In genomic region chr11:119670690-119671666, GRCm38 (mm10) we compare ENCODE assay signal across 12 mouse cellular contexts.
DNase-seq lines count a peak whose midpoint lies in the region; ATAC-seq and TF ChIP-seq lines count a peak whose summit lies in the region.
"Had no signal": no experiment of that assay in that cellular context is flagged by ENCODE, and none has a peak within 500 bp of the region (broad histone marks: within the 10 kb centered on the region; RNA-seq: fewer than 3 reads in every experiment).

No protein-coding gene starts in this region.

- no peak overlapping the region for H3K9ac ChIP-seq in intestine, embryonic 16.5 days (ENCODE audit: low read depth, low read length)
- no peak overlapping the region for H3K9ac ChIP-seq in intestine, postnatal 0 days (ENCODE audit: low read depth, low read length)
- H3K9ac ChIP-seq in MEL (ENCODE audit: control insufficient read depth, low read depth, low read length, poor library complexity, severe bottlenecking) = peak overlapping the region; percentile 68
- H3K9ac ChIP-seq: forebrain, embryonic 12.5 days; heart, embryonic 15.5 days; neural tube, embryonic 12.5 days had no signal

- 0 out of 2 replicates have a peak, but pooled peaks cover 5% of the 10 kb centered on the region for H3K36me3 ChIP-seq in intestine, embryonic 16.5 days (ENCODE audit: control insufficient read depth, insufficient read depth, low read length)
- H3K36me3 ChIP-seq in intestine, postnatal 0 days (ENCODE audit: control insufficient read depth, insufficient read depth) = no peaks in the 10 kb centered on the region
- peaks cover 1 to 27% of the 10 kb centered on the region in 2 experiments; a peak in 3 of 4 replicates for H3K36me3 ChIP-seq in MEL (ENCODE audit: control insufficient read depth in 1 of 2, insufficient read depth in 2 of 2, low read length in 2 of 2)
- H3K36me3 ChIP-seq: forebrain, embryonic 12.5 days; heart, embryonic 15.5 days; neural tube, embryonic 12.5 days had no signal

- peaks cover 9% of the 10 kb centered on the region for H3K4me1 ChIP-seq in intestine, embryonic 16.5 days (ENCODE audit: control insufficient read depth, insufficient read depth, low read length)
- no peaks in the 10 kb centered on the region for H3K4me1 ChIP-seq in intestine, postnatal 0 days (replicated peaks; ENCODE audit: control insufficient read depth, insufficient read depth, low read length)
- peaks cover 22 to 28% of the 10 kb centered on the region in 2 experiments for H3K4me1 ChIP-seq in MEL (ENCODE audit: control insufficient read depth in 1 of 2, insufficient read depth in 2 of 2, low read length in 2 of 2)

- no peaks in the 10 kb centered on the region for H3K27me3 ChIP-seq in intestine, embryonic 16.5 days (replicated peaks; ENCODE audit: control insufficient read depth, insufficient read depth, low read length)
- no peaks in the 10 kb centered on the region for H3K27me3 ChIP-seq in intestine, postnatal 0 days (replicated peaks; ENCODE audit: control insufficient read depth, insufficient read depth, low read length)
- no peaks in the 10 kb centered on the region for H3K27me3 ChIP-seq in MEL (ENCODE audit: control insufficient read depth in 1 of 2, insufficient read depth in 2 of 2, low read length in 2 of 2)
- H3K27me3 ChIP-seq: forebrain, embryonic 12.5 days; heart, embryonic 15.5 days; neural tube, embryonic 12.5 days had no signal

- 65% methylated on average over 11 of the region's 11 CpGs for WGBS in intestine, embryonic 16.5 days
- 63% methylated on average over 11 of the region's 11 CpGs for WGBS in intestine, postnatal 0 days

- peak; percentile 48; the same call in 1 of the 2 replicates for ATAC-seq in intestine, embryonic 16.5 days
- ATAC-seq in intestine, postnatal 0 days = no peak

- DNase-seq in MEL (ENCODE audit: low read depth, low spot score) (peak; percentile 95), liver (peak; percentile 80)
- peak; percentile 15 to 57 for DNase-seq in spleen, postnatal 10 days (ENCODE audit: low spot score in 2 of 2)
- no peak for DNase-seq in urinary bladder, postnatal 25 days (ENCODE audit: low spot score)
- no peak for DNase-seq in ovary, postnatal 10 days (ENCODE audit: low spot score)
- no peak for DNase-seq in adrenal gland, postnatal 10 days
- DNase-seq: cerebellum, adult 11-12 months had no signal

- peak in 1 of 2 experiments; percentile 40; a peak in 1 of 4 replicates for TF ChIP-seq POLR2A in MEL (IDR thresholded peaks at IDR 0.05; ENCODE audit: control insufficient read depth in 1 of 2, insufficient read depth in 1 of 2, low read depth in 1 of 2, low read length in 2 of 2, poor library complexity in 1 of 2)

- TF ChIP-seq RAD21 in MEL (IDR thresholded peaks at IDR 0.05; ENCODE audit: low read depth, low read length) = no peak

- H3K4me2 ChIP-seq in intestine, embryonic 16.5 days (ENCODE audit: low read depth, low read length) = no peak overlapping the region
- H3K4me2 ChIP-seq in intestine, postnatal 0 days (replicated peaks; ENCODE audit: low read depth) = no peak overlapping the region
- H3K4me2 ChIP-seq: forebrain, embryonic 12.5 days; heart, embryonic 15.5 days; neural tube, embryonic 12.5 days had no signal

- no peak overlapping the region for H3K27ac ChIP-seq in intestine, embryonic 16.5 days (ENCODE audit: low read length)
- H3K27ac ChIP-seq in intestine, postnatal 0 days (ENCODE audit: low read depth, low read length) = no peak overlapping the region
- peak overlapping the region; percentile 95 for H3K27ac ChIP-seq in MEL (ENCODE audit: control insufficient read depth, low read depth, low read length)
- H3K27ac ChIP-seq: forebrain, embryonic 12.5 days; heart, embryonic 15.5 days; neural tube, embryonic 12.5 days had no signal

- no peaks in the 10 kb centered on the region; the same call in 1 of the 2 replicates for H3K9me3 ChIP-seq in intestine, embryonic 16.5 days (ENCODE audit: control insufficient read depth, low read length)
- no peaks in the 10 kb centered on the region; the same call in 1 of the 2 replicates for H3K9me3 ChIP-seq in intestine, postnatal 0 days (ENCODE audit: control insufficient read depth)
- H3K9me3 ChIP-seq in MEL (replicated peaks; ENCODE audit: insufficient read depth, low read length) = no peaks in the 10 kb centered on the region
- H3K9me3 ChIP-seq: heart, embryonic 15.5 days; neural tube, embryonic 12.5 days had no signal

- peaks cover 33% of the 10 kb centered on the region for H3K79me2 ChIP-seq in MEL (ENCODE audit: control insufficient read depth, insufficient read depth, low read length, poor library complexity)

- TF ChIP-seq EP300 in MEL (IDR thresholded peaks at IDR 0.05; ENCODE audit: low read depth in 1 of 2, low read length in 2 of 2) = peak; percentile 91 to 93

- TF ChIP-seq CTCF in intestine, postnatal 0 days (IDR thresholded peaks at IDR 0.05; ENCODE audit: low read depth) = no peak
- no peak for TF ChIP-seq CTCF in MEL (IDR thresholded peaks at IDR 0.05 in 2 of 3, conservative IDR thresholded peaks at IDR 0.05 in 1 of 3; ENCODE audit: control insufficient read depth in 1 of 3, insufficient read depth in 1 of 3, low read depth in 2 of 3, low read length in 3 of 3, poor library complexity in 1 of 3, severe bottlenecking in 1 of 3)

- no peak overlapping the region for H3K4me3 ChIP-seq in intestine, embryonic 16.5 days (ENCODE audit: low read length)
- no peak overlapping the region for H3K4me3 ChIP-seq in intestine, postnatal 0 days (ENCODE audit: low read depth, low read length)
- peak overlapping the region; percentile 35 to 41 for H3K4me3 ChIP-seq in MEL (ENCODE audit: control insufficient read depth in 1 of 2, insufficient read depth in 1 of 2, low read depth in 2 of 2, low read length in 2 of 2)
- H3K4me3 ChIP-seq: forebrain, embryonic 12.5 days; heart, embryonic 15.5 days; neural tube, embryonic 12.5 days had no signal

TF ChIP-seq in MEL, 35 proteins besides CTCF, POLR2A, EP300 and RAD21 (continues in another document):
- TF ChIP-seq ZNF384 (IDR thresholded peaks at IDR 0.05; ENCODE audit: low read depth, low read length) (0 out of 2 replicates have a peak, but pooled peaks have one; percentile 23), MYC (IDR thresholded peaks at IDR 0.05; ENCODE audit: low read depth, low read length) (peak; percentile 83; the same call in 1 of the 2 replicates), HCFC1 (IDR thresholded peaks at IDR 0.05; ENCODE audit: low read depth, low read length) (0 out of 2 replicates have a peak, but pooled peaks have one; percentile 13), RCOR1 (IDR thresholded peaks at IDR 0.05; ENCODE audit: low read depth, low read length) (peak; percentile 90), ELF1 (IDR thresholded peaks at IDR 0.05; ENCODE audit: low read depth, low read length) (peak; percentile 43), POLR2AphosphoS2 (IDR thresholded peaks at IDR 0.05; ENCODE audit: low read length) (no peak), BHLHE40 (IDR thresholded peaks at IDR 0.05; ENCODE audit: borderline replicate concordance, low read depth, low read length) (no peak), MXI1 (IDR thresholded peaks at IDR 0.05; ENCODE audit: low read depth, low read length) (peak; percentile 89), E2F4 (IDR thresholded peaks at IDR 0.05; ENCODE audit: borderline replicate concordance, low read depth, low read length) (0 out of 2 replicates have a peak, but pooled peaks have one; percentile 66), GATA1 (IDR thresholded peaks at IDR 0.05; ENCODE audit: low read depth, low read length) (peak; percentile 98), ZMIZ1 (IDR thresholded peaks at IDR 0.05; ENCODE audit: low read depth, low read length) (peak; percentile 62; the same call in 1 of the 2 replicates), MAFK (IDR thresholded peaks at IDR 0.05; ENCODE audit: borderline replicate concordance, low read depth, low read length) (peak; percentile 57), KAT2A (conservative IDR thresholded peaks at IDR 0.05; ENCODE audit: low read depth, low read length) (no peak), UBTF (IDR thresholded peaks at IDR 0.05; ENCODE audit: borderline replicate concordance, insufficient read depth, low read depth, low read length) (no peak; the same call in 1 of the 2 replicates), SIN3A (IDR thresholded peaks at IDR 0.05; ENCODE audit: low read length) (peak; percentile 90), ZC3H11A (IDR thresholded peaks at IDR 0.05; ENCODE audit: low read depth, low read length) (no peak), ETS1 (IDR thresholded peaks at IDR 0.05; ENCODE audit: low read depth, low read length) (peak; percentile 88), MAX (IDR thresholded peaks at IDR 0.05; ENCODE audit: low read length) (peak; percentile 66; the same call in 1 of the 2 replicates), MAZ (IDR thresholded peaks at IDR 0.05; ENCODE audit: low read depth, low read length) (peak; percentile 83; the same call in 1 of the 2 replicates), NELFE (IDR thresholded peaks at IDR 0.05; ENCODE audit: low read depth, low read length) (peak; percentile 45; the same call in 1 of the 2 replicates), MEF2A (IDR thresholded peaks at IDR 0.05; ENCODE audit: extremely low read depth, insufficient replicate concordance, low read depth, low read length, poor library complexity, severe bottlenecking) (0 out of 2 replicates have a peak, but pooled peaks have one; percentile 35), POLR2AphosphoS5 (IDR thresholded peaks at IDR 0.05; ENCODE audit: borderline replicate concordance, low read depth, low read length) (no peak), GABPA (IDR thresholded peaks at IDR 0.05; ENCODE audit: low read depth, low read length) (no peak), CHD2 (IDR thresholded peaks at IDR 0.05; ENCODE audit: low read length) (no peak; the same call in 1 of the 2 replicates), TBP (IDR thresholded peaks at IDR 0.05; ENCODE audit: low read depth, low read length) (peak; percentile 88), TAL1 (IDR thresholded peaks at IDR 0.05; ENCODE audit: low read length) (peak; percentile 85), USF1 (IDR thresholded peaks at IDR 0.05; ENCODE audit: low read depth, low read length) (no peak), ZKSCAN1 (IDR thresholded peaks at IDR 0.05; ENCODE audit: low read depth, low read length) (no peak), MYB (IDR thresholded peaks at IDR 0.05; ENCODE audit: low read depth, low read length) (no peak), USF2 (IDR thresholded peaks at IDR 0.05; ENCODE audit: borderline replicate concordance in 1 of 2, insufficient read depth in 1 of 2, low read depth in 1 of 2, low read length in 2 of 2) (no peak), SMC3 (IDR thresholded peaks at IDR 0.05; ENCODE audit: low read depth, low read length) (peak; percentile 2; the same call in 1 of the 2 replicates), JUND (IDR thresholded peaks at IDR 0.05; ENCODE audit: low read depth, low read length) (no peak), CHD1 (IDR thresholded peaks at IDR 0.05; ENCODE audit: low read depth, low read length) (0 out of 2 replicates have a peak, but pooled peaks have one; percentile 67)

Comparison
In these comparisons a context has a peak if more than half of its experiments do, and no peak if none do; other contexts are left out.
1. H3K4me3 ChIP-seq: peak in MEL (2 of 2); none in intestine, embryonic 16.5 days (single experiment) and intestine, postnatal 0 days (single experiment).
2. DNase-seq: peak in MEL (single experiment), liver (single experiment) and spleen, postnatal 10 days (2 of 2); none in urinary bladder, postnatal 25 days (single experiment), ovary, postnatal 10 days (single experiment) and adrenal gland, postnatal 10 days (single experiment).